ENCODE assay signal across 30 mouse cellular contexts in the genomic region with DNA sequence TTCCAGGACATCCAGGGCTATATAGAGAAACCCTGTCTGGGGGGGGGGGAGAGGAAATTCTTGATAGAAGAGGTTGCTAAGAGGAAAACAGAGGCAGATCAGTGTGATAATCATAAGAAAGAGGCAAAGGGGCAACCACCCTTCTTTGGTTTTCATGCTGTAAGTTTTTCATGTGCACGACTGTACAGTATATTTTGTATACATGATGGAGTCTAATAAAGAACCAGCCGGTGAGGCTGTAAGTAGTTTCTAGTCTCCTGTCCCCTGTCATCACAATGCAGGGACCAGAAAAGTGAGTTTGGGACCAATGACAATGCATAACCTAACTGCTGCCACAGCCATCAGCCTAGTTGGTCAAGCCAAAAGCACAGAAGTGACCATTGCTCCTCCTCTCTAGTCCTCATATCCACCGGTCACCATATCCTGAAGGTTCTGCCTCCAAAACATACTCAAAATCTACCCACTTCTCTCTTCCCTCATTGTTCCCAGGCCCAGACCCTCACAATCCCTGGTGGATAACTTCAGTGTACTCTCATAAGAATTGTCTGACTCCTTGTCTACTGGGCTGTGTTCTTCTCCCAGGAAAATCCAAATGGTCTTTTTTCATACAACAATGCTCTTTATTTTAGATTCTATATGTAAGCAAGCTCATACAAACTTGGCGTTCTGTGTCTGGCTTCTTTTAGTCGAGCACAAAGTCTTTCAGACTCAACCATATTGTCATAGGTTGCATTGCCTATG.
"Had no signal": no experiment of that assay in that cellular context is flagged by ENCODE, and none has a peak within 500 bp of the region (broad histone marks: within the 10 kb centered on the region; RNA-seq: fewer than 3 reads in every experiment).

No protein-coding gene starts in this region.

- H3K9ac ChIP-seq: limb, embryonic 12.5 days; limb, embryonic 13.5 days; limb, embryonic 15.5 days; liver, embryonic 12.5 days; liver, embryonic 13.5 days; liver, embryonic 14.5 days; liver, embryonic 15.5 days; liver, postnatal 0 days; lung, embryonic 14.5 days; lung, embryonic 15.5 days; midbrain, embryonic 12.5 days; midbrain, embryonic 13.5 days; midbrain, embryonic 15.5 days; neural tube, embryonic 12.5 days had no signal

- DNase-seq: left cerebral cortex, postnatal 4 days; liver; liver, embryonic 13.5 days; liver, postnatal 0 days; lung, adult 18-20 months; lung, adult 2 months; lung, embryonic 14.5 days; lung, postnatal 10 days; lung, postnatal 14 days; lung, postnatal 36 days; lung, postnatal 4 days; midbrain, embryonic 14.5 days had no signal

- ATAC-seq: liver, embryonic 12.5 days; liver, postnatal 0 days; lung, postnatal 0 days; midbrain, embryonic 13.5 days; midbrain, embryonic 15.5 days; midbrain, embryonic 16.5 days had no signal

- H3K4me2 ChIP-seq: limb, embryonic 12.5 days; limb, embryonic 13.5 days; limb, embryonic 15.5 days; liver, embryonic 11.5 days; liver, embryonic 12.5 days; liver, embryonic 13.5 days; liver, embryonic 15.5 days; lung, embryonic 14.5 days; lung, embryonic 15.5 days; midbrain, embryonic 12.5 days; midbrain, embryonic 13.5 days; midbrain, embryonic 15.5 days; neural tube, embryonic 12.5 days had no signal

- H3K27me3 ChIP-seq: limb, embryonic 12.5 days; limb, embryonic 13.5 days; limb, embryonic 15.5 days; liver, embryonic 12.5 days; liver, embryonic 13.5 days; liver, embryonic 15.5 days; lung, embryonic 15.5 days; megakaryocyte, embryonic 14.5 days; midbrain, embryonic 13.5 days; neural tube, embryonic 12.5 days had no signal

- H3K9me3 ChIP-seq: limb, embryonic 10.5 days; limb, embryonic 12.5 days; limb, embryonic 13.5 days; limb, embryonic 15.5 days; liver, embryonic 12.5 days; liver, embryonic 13.5 days; liver, embryonic 15.5 days; lung, embryonic 15.5 days; megakaryocyte, embryonic 14.5 days; midbrain, embryonic 12.5 days; midbrain, embryonic 13.5 days; midbrain, embryonic 15.5 days; neural tube, embryonic 12.5 days had no signal

- H3K4me1 ChIP-seq: limb, embryonic 12.5 days; limb, embryonic 15.5 days; liver, embryonic 12.5 days; liver, embryonic 13.5 days; liver, embryonic 15.5 days; lung, embryonic 15.5 days; megakaryocyte, embryonic 14.5 days; midbrain, embryonic 12.5 days; midbrain, embryonic 13.5 days; midbrain, embryonic 15.5 days; neural tube, embryonic 12.5 days had no signal

- H3K27ac ChIP-seq: limb, embryonic 10.5 days; limb, embryonic 12.5 days; limb, embryonic 13.5 days; limb, embryonic 15.5 days; liver, embryonic 12.5 days; liver, embryonic 13.5 days; liver, embryonic 14.5 days; liver, embryonic 15.5 days; lung, embryonic 15.5 days; macrophage; midbrain, embryonic 12.5 days; midbrain, embryonic 13.5 days; midbrain, embryonic 15.5 days; neural tube, embryonic 12.5 days had no signal

- H3K36me3 ChIP-seq: limb, embryonic 10.5 days; limb, embryonic 12.5 days; limb, embryonic 13.5 days; limb, embryonic 15.5 days; liver, embryonic 12.5 days; liver, embryonic 13.5 days; liver, embryonic 15.5 days; lung, embryonic 15.5 days; midbrain, embryonic 12.5 days; midbrain, embryonic 13.5 days; midbrain, embryonic 15.5 days; neural tube, embryonic 12.5 days had no signal

- H3K4me3 ChIP-seq: limb, embryonic 10.5 days; limb, embryonic 12.5 days; limb, embryonic 13.5 days; limb, embryonic 15.5 days; liver, embryonic 12.5 days; liver, embryonic 13.5 days; liver, embryonic 15.5 days; lung, embryonic 15.5 days; megakaryocyte, embryonic 14.5 days; midbrain, embryonic 12.5 days; midbrain, embryonic 13.5 days; midbrain, embryonic 15.5 days; myocyte; neural tube, embryonic 12.5 days had no signal
